Mouse (Mus musculus) testis, postnatal 14 days (tissue): ENCODE measurements at regions not wholly inside any gene's neighbourhood (a gene's known extent, or its start where the extent isn't known, plus 50 kb on each side); places are given as distances from the start of the nearest gene placed in this dataset.
"Not testable (repeated sequence)": the region's sequence is repeated elsewhere in the genome, so short reads cannot be mapped to it uniquely, and the experiment has no call there.

Experiments
- DNase-seq: peaks from one replicate; pipeline ENCODE4 v3.0.0; 2021; ENCODE audit warnings: low spot score

DNA sequence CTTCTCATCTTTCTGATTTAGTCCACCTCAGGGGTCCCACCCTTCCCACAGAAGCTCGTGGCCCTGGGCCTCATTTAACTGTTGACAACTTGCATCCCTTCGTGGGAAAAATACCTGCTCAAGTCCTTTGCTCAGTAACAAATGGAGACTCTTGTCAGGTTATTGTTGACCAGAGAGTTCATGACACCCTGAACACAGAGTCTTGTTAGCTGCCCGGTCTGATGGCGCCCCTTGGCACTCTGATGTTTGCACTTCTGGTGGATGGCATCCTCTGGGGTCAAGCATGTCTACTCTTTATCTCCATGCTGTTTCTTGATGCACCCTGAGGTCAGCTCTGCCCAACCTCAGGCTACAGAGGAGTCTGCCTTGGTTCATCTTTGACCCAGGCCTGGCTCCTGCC, 157.6 kb upstream of the Trpc7 start:
- no peak for DNase-seq

DNA sequence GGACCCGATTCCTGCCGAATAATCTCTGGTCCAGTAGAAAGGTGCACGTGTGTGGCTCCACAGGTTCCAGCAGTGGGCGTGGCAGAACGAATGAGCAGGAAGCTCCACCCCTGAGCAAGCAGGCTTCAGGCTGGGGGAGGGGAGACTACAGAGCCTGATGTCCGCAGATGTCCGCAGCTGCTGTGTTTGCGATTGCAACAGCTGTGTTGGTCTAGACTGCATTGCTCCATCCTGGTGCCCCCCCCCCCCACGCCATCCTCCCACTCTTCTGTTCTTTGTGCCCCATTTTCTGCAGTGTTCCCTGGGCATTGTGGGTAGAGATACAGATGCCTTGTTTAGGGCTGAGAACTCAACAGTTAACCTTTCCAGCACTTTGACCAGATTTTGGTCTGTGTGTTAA, 150.3 kb upstream of the Trpc7 start:
- DNase-seq: not testable (repeated sequence)

DNA sequence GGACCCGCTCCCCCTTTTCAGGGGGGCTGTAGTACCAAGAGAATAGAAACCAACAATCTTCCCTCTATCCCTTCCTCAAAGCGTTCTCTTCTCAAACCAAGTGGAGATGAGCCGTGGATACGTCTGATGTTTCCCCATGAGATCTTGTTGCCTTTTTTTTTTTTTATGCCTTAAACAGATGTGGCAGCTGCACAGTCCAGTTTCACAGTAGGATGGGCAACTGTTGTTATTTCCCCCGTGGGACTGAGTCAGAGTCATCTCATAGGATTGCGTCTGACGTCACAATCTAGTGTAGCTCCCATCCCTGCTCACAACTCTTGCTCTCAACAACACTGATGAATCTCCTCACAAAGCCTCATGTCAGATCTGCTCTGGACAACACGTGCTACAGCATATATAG, 148.7 kb upstream of the Trpc7 start:
- no peak for DNase-seq

DNA sequence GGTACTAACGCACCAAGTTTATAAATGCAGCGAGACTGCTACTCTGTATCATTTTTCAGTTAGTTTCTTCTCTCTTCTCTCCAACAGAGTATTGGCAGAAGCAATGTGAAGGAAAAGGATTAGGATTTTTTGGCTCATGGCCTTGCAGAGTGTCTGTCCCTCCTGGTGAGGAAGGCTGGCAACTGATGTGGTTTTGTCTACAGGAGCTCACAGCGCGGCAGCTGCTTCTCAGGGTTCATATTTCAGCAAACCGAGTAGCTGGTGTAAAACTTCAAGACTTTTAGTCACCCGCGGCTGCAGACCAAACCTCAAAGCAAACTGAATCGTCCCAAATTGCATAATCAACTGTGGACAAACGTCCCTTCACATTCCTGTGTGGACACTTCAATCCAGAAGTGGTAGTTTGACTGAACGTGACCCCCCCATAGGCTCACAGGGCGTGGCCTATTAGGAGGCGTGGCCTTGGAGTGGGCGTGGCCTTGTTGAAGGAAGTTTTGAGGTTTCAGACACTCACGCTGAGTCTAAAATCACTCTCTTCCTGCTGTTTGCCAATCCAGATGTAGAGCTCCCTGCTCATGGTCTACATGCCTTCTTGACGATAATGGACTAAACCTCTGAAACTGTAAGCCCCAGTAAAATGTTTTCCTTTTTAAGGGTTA, 147.7 kb upstream of the Trpc7 start:
- no peak for DNase-seq

DNA sequence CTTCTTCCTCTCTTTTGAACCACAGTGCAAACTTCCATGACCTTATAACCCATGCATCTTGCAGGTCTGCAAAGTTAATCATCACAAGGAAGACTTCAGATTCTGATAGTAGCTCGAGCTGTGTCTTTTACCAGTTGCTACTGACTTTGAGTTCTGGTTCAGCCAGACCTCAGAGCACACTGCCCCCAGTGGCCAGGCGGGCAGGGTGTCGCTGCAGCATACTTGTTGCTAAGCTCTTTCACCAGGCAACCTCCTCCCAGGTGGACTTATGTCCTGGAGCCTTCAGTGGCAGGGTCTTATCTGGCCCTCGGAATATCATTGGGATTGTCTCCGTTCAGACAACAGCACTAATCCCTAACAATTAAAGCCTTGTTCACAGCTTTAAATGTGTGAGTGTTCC, 146.7 kb upstream of the Trpc7 start:
- DNase-seq: no peak

DNA sequence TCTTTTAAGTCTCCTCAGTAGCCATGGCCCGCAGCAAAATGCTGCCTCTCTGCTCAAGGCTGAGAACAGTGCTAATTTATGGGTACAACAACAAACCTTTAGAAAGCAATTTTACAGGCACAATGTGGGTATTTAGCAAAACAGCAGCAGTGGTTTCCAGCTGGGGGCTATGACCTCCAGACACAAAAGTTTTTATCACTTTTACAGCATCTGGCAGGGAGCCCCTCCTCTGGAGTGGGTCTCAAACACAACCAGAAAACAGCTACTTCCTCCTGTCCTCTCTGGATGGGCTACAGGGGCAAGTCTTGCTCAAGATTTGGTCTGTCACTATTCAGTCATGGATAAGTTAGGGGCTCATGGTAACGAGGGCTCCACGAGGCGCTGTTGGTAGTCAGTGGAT, 137.1 kb upstream of the Trpc7 start:
- DNase-seq: no peak

DNA sequence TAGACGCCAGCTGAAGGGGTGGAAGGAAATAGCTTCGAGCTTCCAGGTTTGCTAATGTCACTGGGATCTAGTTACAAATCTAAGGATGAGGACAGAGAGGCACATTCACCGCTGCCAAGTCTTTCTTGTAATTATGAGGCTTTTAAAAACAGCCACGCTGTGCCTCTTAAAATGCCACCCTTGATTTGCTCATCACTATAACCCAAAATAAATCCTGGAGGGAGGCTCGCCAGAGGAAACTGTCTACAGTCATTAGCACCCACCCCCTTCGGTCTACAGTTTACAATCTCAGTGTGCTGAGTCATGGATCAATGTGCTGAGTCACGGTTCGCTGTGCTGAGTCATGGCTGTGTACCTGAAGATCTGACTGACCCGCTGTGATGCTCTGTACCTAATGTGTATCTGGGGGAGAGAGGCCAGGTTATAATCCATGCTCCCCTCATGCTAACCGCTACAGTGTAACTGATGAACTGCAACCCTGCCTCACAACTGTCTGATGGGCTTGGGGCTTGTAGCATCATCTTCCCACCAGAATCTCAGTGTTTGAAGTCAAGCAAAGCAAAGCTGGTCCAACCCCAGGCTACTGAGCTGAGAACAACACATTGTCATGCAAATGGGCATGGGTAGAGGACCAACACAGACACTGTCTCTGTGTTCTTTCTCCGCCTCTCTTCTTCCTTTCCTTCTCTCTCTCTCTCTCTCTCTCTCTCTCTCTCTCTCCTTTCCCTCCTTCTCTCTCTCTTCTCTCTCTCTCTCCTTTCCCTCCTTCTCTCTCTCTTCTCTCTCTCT, 122.0 kb upstream of the Trpc7 start:
- no peak for DNase-seq

DNA sequence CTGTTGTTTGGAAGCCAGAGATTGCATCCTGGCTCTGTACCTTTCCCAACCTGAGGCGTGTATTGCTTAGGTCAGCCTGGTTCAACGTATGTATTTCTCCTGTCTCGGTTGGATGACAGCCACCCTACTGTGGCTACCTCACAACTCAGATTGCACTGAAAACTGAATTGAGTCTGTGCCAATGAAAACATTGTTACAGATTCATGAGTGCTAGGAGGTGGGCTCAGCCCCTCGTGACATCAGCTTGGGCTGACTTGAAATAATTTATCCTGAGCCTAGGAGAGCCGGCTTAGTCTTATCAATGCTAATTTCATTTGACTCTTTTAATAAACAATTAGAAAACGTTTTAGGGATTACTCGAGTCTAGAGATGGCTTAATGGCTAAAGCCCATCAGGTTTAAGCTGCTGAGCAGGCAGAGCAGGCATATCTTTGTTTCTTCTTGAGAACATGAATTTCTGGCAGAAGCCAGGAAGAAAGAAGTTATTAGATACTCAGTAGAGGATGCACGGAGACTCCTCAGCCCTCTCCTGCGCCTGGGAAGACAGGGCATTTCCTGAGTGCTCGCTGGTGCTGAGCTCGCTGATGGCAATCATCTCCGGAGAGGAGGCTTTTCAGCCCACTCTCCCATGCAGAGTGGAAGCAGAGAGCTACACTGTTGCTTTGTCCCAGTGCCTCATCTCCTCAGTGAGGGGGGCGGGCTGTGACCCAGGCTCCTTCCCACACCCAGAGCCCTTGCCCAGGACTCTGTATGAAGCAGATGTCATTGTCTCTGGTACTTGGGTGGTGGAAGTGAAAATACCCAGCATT, 120.9 kb upstream of the Trpc7 start:
- DNase-seq: peak; percentile 64

DNA sequence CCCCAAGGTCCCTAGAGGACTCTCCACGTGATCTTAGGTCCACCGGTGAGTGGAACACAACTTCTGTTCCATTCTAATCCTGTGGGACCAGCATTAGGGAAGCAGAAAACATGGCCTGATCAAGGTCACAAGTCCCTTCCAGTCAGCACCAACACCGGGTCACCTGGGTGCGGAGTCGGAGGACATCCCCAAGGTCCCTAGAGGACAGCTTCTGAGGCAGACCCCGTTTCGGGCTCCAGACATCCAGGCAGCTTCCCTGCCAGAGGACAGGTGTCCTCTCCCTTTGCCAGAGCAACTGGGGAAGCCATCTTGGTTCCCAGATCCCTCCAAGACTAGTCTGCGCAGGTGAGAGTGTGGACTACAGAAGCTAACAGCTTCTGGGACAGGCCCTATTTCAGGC, 111.4 kb upstream of the Trpc7 start:
- DNase-seq: not testable (repeated sequence)

DNA sequence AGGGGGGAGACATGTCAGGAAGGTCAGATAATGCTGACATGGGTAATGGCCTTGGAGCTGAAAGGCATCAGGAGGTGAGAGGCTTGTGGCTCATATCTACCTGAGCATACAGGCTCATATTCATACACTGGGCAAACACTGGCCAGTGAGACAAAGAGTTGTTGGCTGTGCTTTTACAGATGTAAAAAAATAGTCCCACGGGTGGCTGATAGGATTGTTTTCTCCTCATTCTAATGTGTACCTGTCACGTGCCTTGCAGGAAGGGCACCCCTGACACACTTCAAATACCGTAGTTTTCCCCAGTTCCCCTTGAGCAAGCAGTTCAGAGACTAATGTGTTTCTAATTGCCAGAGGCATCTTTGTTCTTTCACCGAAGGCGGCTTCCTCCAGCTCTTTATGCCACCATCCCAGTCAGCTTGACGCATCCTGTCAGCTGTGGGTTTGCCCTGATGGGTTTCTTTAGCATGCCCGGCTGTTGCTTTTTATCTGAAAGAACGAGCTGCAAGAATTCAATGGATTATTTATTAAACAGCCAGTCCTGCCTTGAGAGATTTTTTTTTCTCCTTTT, 107.9 kb upstream of the Trpc7 start:
- DNase-seq: no peak

DNA sequence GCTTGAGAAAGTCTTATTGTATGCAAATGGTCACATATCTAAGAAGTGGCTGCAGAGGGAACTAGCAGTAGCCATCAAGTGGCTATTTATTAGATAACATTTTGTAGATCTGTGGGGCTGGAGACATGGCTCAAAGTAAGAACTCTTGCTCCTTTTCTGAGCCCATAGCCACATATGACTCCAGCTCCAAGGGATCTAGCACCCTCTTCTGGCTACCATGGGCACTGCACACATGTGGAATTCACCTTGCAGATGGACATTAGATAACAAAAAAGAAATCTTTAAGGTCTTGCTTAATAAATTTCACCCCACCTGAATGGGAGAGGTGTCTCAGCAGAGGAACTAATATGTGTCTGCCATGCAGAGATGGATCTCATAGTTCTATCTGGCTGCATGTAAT, 96.2 kb upstream of the Trpc7 start:
- no peak for DNase-seq

DNA sequence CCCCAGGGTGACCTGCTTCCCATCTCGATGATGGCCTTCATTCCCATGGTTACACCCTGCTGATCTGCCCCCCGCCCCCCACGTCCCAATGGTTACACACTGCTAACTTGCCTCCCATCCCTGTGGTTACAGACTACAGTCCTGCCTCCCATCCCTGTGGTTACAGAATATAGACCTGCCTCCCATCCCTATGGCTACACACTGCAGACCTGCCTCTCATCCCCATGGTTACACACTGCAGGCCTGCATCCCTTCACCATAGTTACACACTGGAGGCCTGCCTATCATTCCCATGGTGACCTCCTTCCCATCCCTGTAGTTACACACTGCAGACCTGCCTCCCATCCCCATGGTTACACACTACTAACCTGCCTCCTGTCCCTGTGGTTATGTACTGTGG, 78.3 kb upstream of the Trpc7 start:
- no peak for DNase-seq

DNA sequence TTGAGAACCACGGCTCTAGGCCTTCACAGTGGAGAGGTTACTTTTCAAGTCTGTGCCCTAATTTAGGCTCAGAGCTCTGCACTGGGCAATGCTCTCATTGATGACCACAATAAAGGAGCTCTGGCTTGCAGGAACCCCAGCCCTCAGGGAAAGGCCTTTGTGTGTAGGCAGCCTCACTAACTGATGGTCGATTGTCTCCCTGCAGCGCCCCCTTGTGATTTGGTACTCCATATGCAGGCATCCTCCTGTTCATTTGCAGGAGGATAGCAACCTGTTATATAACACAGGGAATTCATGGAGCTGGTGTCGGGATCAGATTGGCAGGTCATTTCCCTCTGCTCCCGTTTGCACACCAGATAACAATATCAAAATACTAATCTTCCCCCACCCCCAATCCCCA, 59.6 kb upstream of the Trpc7 start:
- no peak for DNase-seq

DNA sequence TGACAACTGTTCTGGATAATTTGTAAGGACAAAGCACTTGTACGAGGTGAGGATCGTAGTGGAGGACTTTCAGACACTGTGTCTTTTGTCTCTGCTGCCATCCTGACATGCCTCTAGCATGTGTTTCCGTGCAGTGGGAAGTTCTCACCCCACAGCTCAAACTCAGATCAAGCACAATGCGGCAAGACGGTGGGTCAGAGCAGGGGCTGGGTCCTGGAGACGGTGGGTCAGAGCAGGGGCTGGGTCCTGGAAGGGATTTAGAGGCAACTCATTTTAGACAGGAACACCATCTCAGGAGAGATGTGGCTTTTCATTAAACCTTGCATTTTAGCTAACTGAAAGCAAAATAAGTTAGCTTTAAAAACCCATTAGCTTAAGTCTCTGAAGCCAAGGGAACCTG, 52.3 kb upstream of the Trpc7 start:
- no peak for DNase-seq

DNA sequence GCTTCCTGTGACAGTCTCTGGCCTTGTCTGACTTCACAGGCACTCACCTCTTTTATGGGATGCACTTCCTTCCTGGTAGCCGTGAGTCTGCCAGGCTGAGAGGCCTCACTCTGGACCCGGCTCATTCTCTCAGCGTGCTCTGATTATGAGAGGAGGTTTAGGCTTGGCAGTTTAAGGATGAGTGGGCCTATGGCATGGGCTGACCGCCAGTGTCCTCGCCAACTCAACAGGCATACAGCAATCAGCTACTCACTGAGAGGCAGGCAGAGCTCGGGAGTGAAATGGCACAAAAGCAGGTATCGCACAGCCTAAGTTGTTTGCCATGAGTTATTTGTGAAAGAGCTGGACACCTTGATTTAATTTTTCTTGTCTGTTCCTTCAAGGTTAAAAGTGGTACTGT, 51.5 kb upstream of the Trpc7 start:
- DNase-seq: no peak
